Mouse (Mus musculus): ENCODE measurements around the gene Spink8.

The Spink8 gene

DNA sequence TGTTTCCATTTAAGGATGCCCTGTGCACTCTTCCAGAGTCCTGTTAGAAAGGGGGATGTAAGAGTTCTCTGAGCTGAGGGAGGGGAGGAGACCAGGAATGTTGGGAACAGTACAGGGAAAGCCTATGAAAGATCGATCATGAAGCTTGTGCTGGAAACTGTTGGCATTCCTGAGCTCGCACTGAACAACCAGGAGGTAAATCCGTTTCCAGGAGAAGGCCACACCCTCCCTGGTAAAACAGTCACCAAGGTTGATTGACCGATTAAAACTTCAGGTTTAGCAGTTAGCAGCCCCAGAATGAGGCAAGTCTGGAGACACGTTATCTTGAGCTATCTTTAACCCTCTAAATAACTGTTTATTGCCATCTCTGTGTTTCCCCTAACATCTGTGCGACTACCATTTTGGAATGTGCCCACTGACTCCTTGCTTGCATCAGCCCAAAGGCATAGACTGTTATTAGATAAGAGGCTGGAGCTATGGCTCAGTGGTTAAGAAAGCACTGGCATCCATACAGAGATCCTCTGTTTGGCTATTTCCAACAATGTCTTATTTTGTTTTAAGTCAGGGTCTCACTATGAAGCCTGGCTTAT is 59.0 kb downstream of the Spink8 start:
- no peak for DNase-seq (ENCODE audit: low spot score in 2 of 2)

DNA sequence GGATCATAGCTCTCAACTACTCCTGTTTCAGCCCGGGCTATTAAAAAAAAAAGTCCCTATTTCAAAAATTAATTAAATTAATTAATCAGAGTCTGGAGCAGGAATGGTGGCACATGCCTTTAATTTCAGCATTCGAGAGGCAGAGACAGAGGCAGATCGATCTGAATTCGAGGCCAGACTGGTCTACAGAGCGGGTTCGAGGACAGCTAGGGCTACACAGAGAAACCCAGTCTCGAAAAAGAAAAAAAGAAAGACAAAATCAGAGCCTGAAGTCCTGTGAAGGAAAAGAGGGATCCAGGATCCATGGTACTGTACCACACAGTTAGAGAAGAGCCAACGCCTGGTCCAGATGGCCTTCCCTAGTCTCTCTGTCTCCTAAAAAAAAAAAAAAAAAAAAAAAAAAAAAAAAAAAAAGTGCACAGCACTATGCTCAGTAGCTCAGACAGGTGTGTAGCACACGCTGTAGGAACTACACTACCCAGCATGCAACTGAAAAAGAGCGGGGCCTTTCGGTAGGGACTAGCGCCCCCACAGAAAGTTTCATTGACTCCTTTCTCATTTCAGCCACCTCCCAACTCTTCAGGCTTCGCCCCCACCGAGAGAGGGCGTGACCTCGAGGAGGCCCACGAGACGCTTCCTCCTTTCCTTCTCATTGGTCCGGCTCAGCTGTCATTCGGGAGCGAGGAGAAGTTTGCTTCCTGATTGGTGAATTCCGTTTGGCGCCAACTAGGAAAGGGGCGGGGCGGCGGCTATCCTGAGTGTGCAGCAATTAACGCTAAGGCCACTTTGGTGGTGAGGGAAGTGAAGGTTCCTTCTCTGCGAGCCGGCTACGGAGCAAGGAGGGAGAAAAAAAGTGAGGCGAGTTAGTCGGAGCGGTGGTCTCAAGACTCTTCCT is 63.0 kb downstream of the Spink8 start, which contains the start of gene Cdc25a:
Gene Cdc25a (plus strand): TSS at position 783 of the 895 bp plus-strand sequence.
- peak; percentile 96 for DNase-seq (ENCODE audit: low spot score in 2 of 2)

- peak in 1 of 2 experiments; percentile 55 for DNase-seq (ENCODE audit: low spot score in 2 of 2)
Observed at GRCm38 (mm10) chr9:109875695-109876601, 63.9 kb downstream of the Spink8 start.
